Mouse (Mus musculus) limb, embryonic 10.5 days (tissue): ENCODE data around the gene Carf. TPM values are rescaled to one million over a fixed set of nuclear protein-coding genes. Genes with fewer than 3 reads are reported as not detected.
"Not testable (repeated sequence)": the region's sequence is repeated elsewhere in the genome, so short reads cannot be mapped to it uniquely, and the experiment has no call there.

ENCODE experiments used
- DNase-seq: peaks from one replicate; pipeline ENCODE4 v3.0.0-alpha.2; 2017; ENCODE audit warnings: low spot score
- H3K27ac ChIP-seq: fragments of 300-500 bp; sonication (generic); 2 replicates; pipeline ENCODE4 v1.5.1; 2016; ENCODE audit warnings: mild to moderate bottlenecking
- H3K27me3 ChIP-seq: fragments of 300-500 bp; sonication (generic); 2 replicates; pipeline ENCODE4 v1.6.1; 2016; ENCODE audit warnings: low read depth, mild to moderate bottlenecking; ENCODE audit not compliant: poor library complexity, severe bottlenecking
- H3K36me3 ChIP-seq: fragments of 300-500 bp; sonication (generic); 2 replicates; pipeline ENCODE4 v1.6.1; 2016; ENCODE audit warnings: mild to moderate bottlenecking, moderate library complexity
- H3K4me1 ChIP-seq: fragments of 300-500 bp; sonication (generic); 2 replicates; pipeline ENCODE4 v1.6.1; 2016
- H3K4me3 ChIP-seq: fragments of 300-500 bp; sonication (generic); 2 replicates; pipeline ENCODE4 v1.5.1; 2016; ENCODE audit warnings: mild to moderate bottlenecking, moderate library complexity
- H3K9me3 ChIP-seq: fragments of 300-500 bp; sonication (generic); replicated peaks from 2 replicates; pipeline ENCODE4 v1.6.1; 2016; ENCODE audit warnings: mild to moderate bottlenecking
- WGBS: fragments of 180-500 bp; shearing (Covaris S2); methylation state at CpG from one replicate; pipeline ENCODE4 v1.1.7; 2016; 5-methylcytosine and 5-hydroxymethylcytosine counted together
- polyA plus RNA-seq: library from polyadenylated mRNA; unstranded; fragments of >200 nt; fragmentation: Nextera tagmentation; extraction: Ambion mirVana; gene quantifications from 2 replicates; pipeline ENCODE4 v1.2.1, GENCODE M21; 2016

The Carf gene
- 4.3 and 6.3 TPM in 2 replicates for polyA plus RNA-seq

- peak within 1 kb of the TSS; percentile 97 for H3K27ac ChIP-seq
- no peaks in the 10 kb centered on the region for H3K9me3 ChIP-seq
- H3K4me1 ChIP-seq: peaks cover 11% of the 10 kb centered on the region
- peak; percentile 97 for DNase-seq
- H3K36me3 ChIP-seq: peaks cover 15% of the 10 kb centered on the region
- WGBS: under 1% methylated on average over 71 of the region's 71 CpGs
- H3K27me3 ChIP-seq: no peaks in the 10 kb centered on the region
- peak within 1 kb of the TSS; percentile 91 for H3K4me3 ChIP-seq
Observed at GRCm38 (mm10) chr1:60098024-60098781, at the start of gene Carf, which contains the start of gene Wdr12. Gene Carf, plus strand, starts transcription at chr1:60098247. Gene Wdr12, minus strand, starts transcription at chr1:60098645.

GRCm38 (mm10) chr1:60054659-60055058 lies 43.4 kb upstream of the Carf start:
- Histone ChIP-seq H3K4me3 (no peak overlapping the region), H3K36me3 (no peaks in the 10 kb centered on the region), H3K4me1 (no peaks in the 10 kb centered on the region), H3K9me3 (no peaks in the 10 kb centered on the region), H3K27ac (no peak overlapping the region), H3K27me3 (no peaks in the 10 kb centered on the region)
- no peak for DNase-seq
- WGBS: 35% methylated on average over 3 of the region's 3 CpGs

GRCm38 (mm10) chr1:60056310-60056709 lies 41.7 kb upstream of the Carf start:
- no peak overlapping the region for H3K27ac ChIP-seq
- no peak for DNase-seq
- H3K27me3 ChIP-seq: no peaks in the 10 kb centered on the region
- H3K9me3 ChIP-seq: no peaks in the 10 kb centered on the region
- 80% methylated on average over 3 of the region's 3 CpGs for WGBS
- H3K4me1 ChIP-seq: no peaks in the 10 kb centered on the region
- no peak overlapping the region for H3K4me3 ChIP-seq
- no peaks in the 10 kb centered on the region for H3K36me3 ChIP-seq

GRCm38 (mm10) chr1:60070725-60071124 lies 27.3 kb upstream of the Carf start:
- not testable (repeated sequence) for H3K36me3 ChIP-seq, H3K9me3 ChIP-seq, H3K4me3 ChIP-seq, H3K4me1 ChIP-seq, H3K27me3 ChIP-seq, DNase-seq, H3K27ac ChIP-seq

- H3K9me3 ChIP-seq: no peaks in the 10 kb centered on the region
- H3K4me1 ChIP-seq: no peaks in the 10 kb centered on the region
- peaks cover 48% of the 10 kb centered on the region for H3K36me3 ChIP-seq
- DNase-seq: no peak
- 85% methylated on average over 2 of the region's 2 CpGs for WGBS
- no peak overlapping the region for H3K27ac ChIP-seq
- H3K27me3 ChIP-seq: no peaks in the 10 kb centered on the region
- H3K4me3 ChIP-seq: no peak overlapping the region
Observed at GRCm38 (mm10) chr1:60074935-60075334, 23.1 kb upstream of the Carf start.

GRCm38 (mm10) chr1:60075590-60075989 lies 22.5 kb upstream of the Carf start:
- no peaks in the 10 kb centered on the region for H3K4me1 ChIP-seq
- H3K27ac ChIP-seq: no peak overlapping the region
- H3K36me3 ChIP-seq: peaks cover 54% of the 10 kb centered on the region
- WGBS: 71% methylated on average over 3 of the region's 3 CpGs
- no peaks in the 10 kb centered on the region for H3K9me3 ChIP-seq
- no peaks in the 10 kb centered on the region for H3K27me3 ChIP-seq
- no peak for DNase-seq
- H3K4me3 ChIP-seq: no peak overlapping the region

- 83% methylated on average over 6 of the region's 6 CpGs for WGBS
- Histone ChIP-seq H3K36me3 (peaks cover 61% of the 10 kb centered on the region), H3K4me3 (no peak overlapping the region)
Observed at GRCm38 (mm10) chr1:60076411-60076810, 21.6 kb upstream of the Carf start.

GRCm38 (mm10) chr1:60096572-60097276 lies 1.3 kb upstream of the Carf start:
- WGBS: 10% methylated on average over 13 of the region's 13 CpGs
- peak; percentile 33 for DNase-seq
- H3K27ac ChIP-seq: peak overlapping the region; percentile 97

More at GRCm38 (mm10) chr1:60076411-60076810, 21.6 kb upstream of the Carf start:
- no peaks in the 10 kb centered on the region for H3K4me1 ChIP-seq
- H3K27ac ChIP-seq: no peak overlapping the region
- no peak for DNase-seq
- no peaks in the 10 kb centered on the region for H3K27me3 ChIP-seq
- H3K9me3 ChIP-seq: no peaks in the 10 kb centered on the region

GRCm38 (mm10) chr1:60097277-60098023 lies 597 bp upstream of the Carf start:
- under 1% methylated on average over 25 of the region's 25 CpGs for WGBS
- H3K4me1 ChIP-seq: peaks cover 11% of the 10 kb centered on the region
- DNase-seq: peak; percentile 77
- peak overlapping the region; percentile 91 for H3K4me3 ChIP-seq
- no peaks in the 10 kb centered on the region for H3K27me3 ChIP-seq
- no peaks in the 10 kb centered on the region for H3K9me3 ChIP-seq
- peaks cover 23% of the 10 kb centered on the region for H3K36me3 ChIP-seq
- peak overlapping the region; percentile 97 for H3K27ac ChIP-seq

More at GRCm38 (mm10) chr1:60096572-60097276, 1.3 kb upstream of the Carf start:
- H3K9me3 ChIP-seq: no peaks in the 10 kb centered on the region
- peaks cover 11% of the 10 kb centered on the region for H3K4me1 ChIP-seq
- H3K36me3 ChIP-seq: peaks cover 30% of the 10 kb centered on the region
- H3K27me3 ChIP-seq: no peaks in the 10 kb centered on the region
- peak overlapping the region; percentile 91 for H3K4me3 ChIP-seq

GRCm38 (mm10) chr1:60098839-60099238 lies 792 bp downstream of the Carf start:
- Histone ChIP-seq H3K27ac (0 out of 2 replicates have a peak overlapping the region, but pooled peaks have one; percentile 97), H3K4me1 (peaks cover 11% of the 10 kb centered on the region), H3K27me3 (no peaks in the 10 kb centered on the region), H3K9me3 (no peaks in the 10 kb centered on the region), H3K4me3 (peak overlapping the region; percentile 91), H3K36me3 (peaks cover 10% of the 10 kb centered on the region)
- WGBS: 16% methylated on average over 9 of the region's 9 CpGs
- no peak for DNase-seq

- Histone ChIP-seq H3K36me3 (peaks cover 9% of the 10 kb centered on the region), H3K27me3 (no peaks in the 10 kb centered on the region), H3K27ac (no peak overlapping the region), H3K9me3 (no peaks in the 10 kb centered on the region), H3K4me1 (no peaks in the 10 kb centered on the region), H3K4me3 (no peak overlapping the region)
- no peak for DNase-seq
- 96% methylated on average over 1 of the region's 1 CpGs for WGBS
Observed at GRCm38 (mm10) chr1:60104582-60104981, 6.5 kb downstream of the Carf start.

GRCm38 (mm10) chr1:60117721-60118455 lies 19.8 kb downstream of the Carf start:
- Histone ChIP-seq H3K27me3 (no peaks in the 10 kb centered on the region), H3K36me3 (peaks cover 10% of the 10 kb centered on the region), H3K4me1 (peaks cover 5% of the 10 kb centered on the region; the same call in 1 of the 2 replicates), H3K4me3 (no peak overlapping the region), H3K9me3 (no peaks in the 10 kb centered on the region), H3K27ac (no peak overlapping the region)
- 64% methylated on average over 7 of the region's 7 CpGs for WGBS
- DNase-seq: no peak
